Mouse (Mus musculus): ENCODE results near the gene Spdye4b.
A peak's percentile ranks its signal among the peaks of the same experiment; 100 is the strongest.

The Spdye4b gene

GRCm38 (mm10) chr5:143213832-143214231 lies 33.0 kb downstream of the Spdye4b start:
- no peak for DNase-seq (ENCODE audit: low read depth)

- no peak for DNase-seq (ENCODE audit: low read depth)
These were observed 40.2 kb downstream of the Spdye4b start for GRCm38 (mm10) chr5:143220996-143221395.

- no peak for DNase-seq (ENCODE audit: low read depth)
These were observed 41.5 kb downstream of the Spdye4b start for GRCm38 (mm10) chr5:143222287-143222686.

- no peak for DNase-seq (ENCODE audit: low read depth)
These were observed 46.0 kb downstream of the Spdye4b start, which contains the start of gene Spdye4a for GRCm38 (mm10) chr5:143226790-143227189. Spdye4a (minus strand) TSS chr5:143226890.

GRCm38 (mm10) chr5:143235028-143235693 lies 54.3 kb downstream of the Spdye4b start, which contains the start of gene Zfp12:
Zfp12 (plus strand) TSS chr5:143235163.
- DNase-seq (ENCODE audit: low read depth): peak; percentile 97

GRCm38 (mm10) chr5:143236036-143236435 lies 55.2 kb downstream of the Spdye4b start:
- no peak for DNase-seq (ENCODE audit: low read depth)

GRCm38 (mm10) chr5:143244926-143245325 lies 64.1 kb downstream of the Spdye4b start:
- no peak for DNase-seq (ENCODE audit: low read depth)

GRCm38 (mm10) chr5:143252039-143252438 lies 71.2 kb downstream of the Spdye4b start:
- DNase-seq (ENCODE audit: low read depth): no peak

GRCm38 (mm10) chr5:143252791-143253185 lies 72.0 kb downstream of the Spdye4b start:
- DNase-seq (ENCODE audit: low read depth): no peak

- DNase-seq (ENCODE audit: low read depth): no peak
These were observed 72.5 kb downstream of the Spdye4b start for GRCm38 (mm10) chr5:143253186-143253880.

GRCm38 (mm10) chr5:143253881-143254486 lies 73.2 kb downstream of the Spdye4b start:
- no peak for DNase-seq (ENCODE audit: low read depth)
